Mouse (Mus musculus): ENCODE results near the gene Rab14. TPM values are rescaled to one million over a fixed set of nuclear protein-coding genes. Genes with fewer than 3 reads are reported as not detected.
A peak's percentile ranks its signal among the peaks of the same experiment; 100 is the strongest.

Rab14 gene
- polyA plus RNA-seq (2015; fragmentation: Nextera tagmentation; extraction: Ambion mirVana): 407 and 436 TPM in 2 replicates

GRCm38 (mm10) chr2:35200898-35201668 is at the start of gene Rab14:
TSS of gene Rab14 (minus strand) at chr2:35201120.
- H3K4me2 ChIP-seq: peak within 1 kb of the TSS; percentile 82
- peak within 1 kb of the TSS; percentile 97 for H3K27ac ChIP-seq (replicated peaks)
- no peaks in the 10 kb centered on the region for H3K36me3 ChIP-seq
- peak; percentile 99 for ATAC-seq (ENCODE audit: low FRiP score, low read depth)
- whole genome bisulfite sequencing: 2% methylated on average over 46 of the region's 47 CpGs
- peak within 1 kb of the TSS; percentile 92 for H3K9ac ChIP-seq
- H3K4me3 ChIP-seq: peak within 1 kb of the TSS; percentile 80
- H3K27me3 ChIP-seq: no peaks in the 10 kb centered on the region
- no peaks in the 10 kb centered on the region for H3K9me3 ChIP-seq
- peaks cover 30% of the 10 kb centered on the region for H3K4me1 ChIP-seq (replicated peaks)

- Histone ChIP-seq H3K4me1 (replicated peaks) (no peaks in the 10 kb centered on the region), H3K27me3 (no peaks in the 10 kb centered on the region), H3K9me3 (no peaks in the 10 kb centered on the region), H3K27ac (replicated peaks) (no peak overlapping the region), H3K4me2 (no peak overlapping the region), H3K36me3 (no peaks in the 10 kb centered on the region), H3K4me3 (no peak overlapping the region), H3K9ac (no peak overlapping the region)
- 79% methylated on average over 5 of the region's 5 CpGs for WGBS
- no peak for ATAC-seq (ENCODE audit: low FRiP score, low read depth)
These were observed 46.8 kb upstream of the Rab14 start for GRCm38 (mm10) chr2:35247763-35248162.

- Histone ChIP-seq H3K9ac (no peak overlapping the region), H3K9me3 (no peaks in the 10 kb centered on the region), H3K27ac (replicated peaks) (no peak overlapping the region), H3K27me3 (no peaks in the 10 kb centered on the region), H3K4me3 (no peak overlapping the region), H3K36me3 (no peaks in the 10 kb centered on the region), H3K4me1 (replicated peaks) (no peaks in the 10 kb centered on the region), H3K4me2 (no peak overlapping the region)
- 71% methylated on average over 3 of the region's 3 CpGs for whole genome bisulfite sequencing
- no peak for ATAC-seq (ENCODE audit: low FRiP score, low read depth)
These were observed 43.3 kb upstream of the Rab14 start for GRCm38 (mm10) chr2:35244241-35244640.

- no peak for ATAC-seq (ENCODE audit: low FRiP score, low read depth)
- 65% methylated on average over 6 of the region's 6 CpGs for WGBS
- no peaks in the 10 kb centered on the region for H3K27me3 ChIP-seq
These were observed 34.1 kb upstream of the Rab14 start for GRCm38 (mm10) chr2:35235021-35235420.

GRCm38 (mm10) chr2:35233898-35234297 is 33.0 kb upstream of the Rab14 start:
- WGBS: 20% methylated on average over 3 of the region's 3 CpGs
- no peak overlapping the region for H3K27ac ChIP-seq (replicated peaks)
- H3K4me3 ChIP-seq: no peak overlapping the region

More at GRCm38 (mm10) chr2:35235021-35235420, 34.1 kb upstream of the Rab14 start:
- no peak overlapping the region for H3K4me3 ChIP-seq
- peaks cover under 1% of the 10 kb centered on the region; the same call in 1 of the 2 replicates for H3K4me1 ChIP-seq (replicated peaks)
- H3K27ac ChIP-seq (replicated peaks): no peak overlapping the region
- no peak overlapping the region for H3K4me2 ChIP-seq
- no peaks in the 10 kb centered on the region for H3K36me3 ChIP-seq
- H3K9ac ChIP-seq: no peak overlapping the region
- H3K9me3 ChIP-seq: no peaks in the 10 kb centered on the region

GRCm38 (mm10) chr2:35232595-35233445 is 31.9 kb upstream of the Rab14 start:
- H3K4me3 ChIP-seq: no peak overlapping the region
- no peak for ATAC-seq (ENCODE audit: low FRiP score, low read depth)
- H3K36me3 ChIP-seq: no peaks in the 10 kb centered on the region
- no peak overlapping the region for H3K27ac ChIP-seq (replicated peaks)
- 68% methylated on average over 17 of the region's 17 CpGs for WGBS
- H3K4me2 ChIP-seq: no peak overlapping the region
- H3K9ac ChIP-seq: no peak overlapping the region
- H3K9me3 ChIP-seq: no peaks in the 10 kb centered on the region
- no peaks in the 10 kb centered on the region for H3K27me3 ChIP-seq
- peaks cover 2% of the 10 kb centered on the region; the same call in 1 of the 2 replicates for H3K4me1 ChIP-seq (replicated peaks)

More at GRCm38 (mm10) chr2:35233898-35234297, 33.0 kb upstream of the Rab14 start:
- peaks cover 2% of the 10 kb centered on the region; the same call in 1 of the 2 replicates for H3K4me1 ChIP-seq (replicated peaks)
- no peaks in the 10 kb centered on the region for H3K27me3 ChIP-seq
- H3K9me3 ChIP-seq: no peaks in the 10 kb centered on the region
- H3K9ac ChIP-seq: no peak overlapping the region
- H3K36me3 ChIP-seq: no peaks in the 10 kb centered on the region
- no peak overlapping the region for H3K4me2 ChIP-seq
- no peak for ATAC-seq (ENCODE audit: low FRiP score, low read depth)

- H3K4me3 ChIP-seq: no peak overlapping the region
- no peak overlapping the region for H3K9ac ChIP-seq
- H3K36me3 ChIP-seq: no peaks in the 10 kb centered on the region
- peaks cover 2% of the 10 kb centered on the region; the same call in 1 of the 2 replicates for H3K4me1 ChIP-seq (replicated peaks)
- ATAC-seq (ENCODE audit: low FRiP score, low read depth): no peak
- no peak overlapping the region for H3K4me2 ChIP-seq
- H3K27ac ChIP-seq (replicated peaks): no peak overlapping the region
- H3K27me3 ChIP-seq: no peaks in the 10 kb centered on the region
- WGBS: 49% methylated on average over 2 of the region's 2 CpGs
- no peaks in the 10 kb centered on the region for H3K9me3 ChIP-seq
These were observed 31.0 kb upstream of the Rab14 start for GRCm38 (mm10) chr2:35231871-35232270.

GRCm38 (mm10) chr2:35230215-35230614 is 29.3 kb upstream of the Rab14 start:
- Histone ChIP-seq H3K4me1 (replicated peaks) (peaks cover 2% of the 10 kb centered on the region; the same call in 1 of the 2 replicates), H3K27me3 (no peaks in the 10 kb centered on the region), H3K9me3 (no peaks in the 10 kb centered on the region), H3K9ac (no peak overlapping the region), H3K4me3 (no peak overlapping the region), H3K27ac (replicated peaks) (no peak overlapping the region), H3K4me2 (no peak overlapping the region), H3K36me3 (no peaks in the 10 kb centered on the region)
- ATAC-seq (ENCODE audit: low FRiP score, low read depth): no peak
- WGBS: 33% methylated on average over 8 of the region's 8 CpGs

- WGBS: 54% methylated on average over 4 of the region's 4 CpGs
These were observed 27.2 kb upstream of the Rab14 start for GRCm38 (mm10) chr2:35228145-35228544.

GRCm38 (mm10) chr2:35224285-35224684 is 23.4 kb upstream of the Rab14 start:
- Histone ChIP-seq H3K9ac (no peak overlapping the region), H3K36me3 (no peaks in the 10 kb centered on the region), H3K9me3 (no peaks in the 10 kb centered on the region), H3K27me3 (no peaks in the 10 kb centered on the region), H3K4me1 (replicated peaks) (no peaks in the 10 kb centered on the region), H3K27ac (replicated peaks) (no peak overlapping the region), H3K4me3 (no peak overlapping the region), H3K4me2 (no peak overlapping the region)
- ATAC-seq (ENCODE audit: low FRiP score, low read depth): no peak
- WGBS: 90% methylated on average over 15 of the region's 15 CpGs

More at GRCm38 (mm10) chr2:35228145-35228544, 27.2 kb upstream of the Rab14 start:
- Histone ChIP-seq H3K9me3 (no peaks in the 10 kb centered on the region), H3K27ac (replicated peaks) (no peak overlapping the region), H3K4me1 (replicated peaks) (peaks cover 2% of the 10 kb centered on the region; the same call in 1 of the 2 replicates), H3K9ac (no peak overlapping the region), H3K27me3 (no peaks in the 10 kb centered on the region), H3K4me3 (no peak overlapping the region), H3K36me3 (no peaks in the 10 kb centered on the region), H3K4me2 (no peak overlapping the region)
- ATAC-seq (ENCODE audit: low FRiP score, low read depth): no peak

GRCm38 (mm10) chr2:35222822-35223391 is 22.0 kb upstream of the Rab14 start:
- H3K9me3 ChIP-seq: no peaks in the 10 kb centered on the region
- H3K36me3 ChIP-seq: no peaks in the 10 kb centered on the region
- WGBS: 63% methylated on average over 6 of the region's 6 CpGs
- H3K4me2 ChIP-seq: no peak overlapping the region
- no peak overlapping the region for H3K27ac ChIP-seq (replicated peaks)
- ATAC-seq (ENCODE audit: low FRiP score, low read depth): no peak
- no peak overlapping the region for H3K9ac ChIP-seq
- H3K4me1 ChIP-seq (replicated peaks): no peaks in the 10 kb centered on the region
- H3K27me3 ChIP-seq: no peaks in the 10 kb centered on the region
- H3K4me3 ChIP-seq: no peak overlapping the region
